Mouse (Mus musculus) liver, adult 2 months (tissue): Measurements from ENCODE around the gene Kdelr3.

Experiments
- CTCF ChIP-seq: fragments of 200-500 bp; IDR thresholded peaks from 2 replicates; pipeline ENCODE4 v1.5.1; 2011; ENCODE audit warnings: low read depth, low read length, control low read depth
- POLR2A ChIP-seq: fragments of 200-500 bp; IDR thresholded peaks from 2 replicates; pipeline ENCODE4 v1.6.1; 2011; ENCODE audit warnings: low read length, control low read depth; ENCODE audit not compliant: insufficient read depth; ENCODE audit errors: extremely low read depth

DNA sequence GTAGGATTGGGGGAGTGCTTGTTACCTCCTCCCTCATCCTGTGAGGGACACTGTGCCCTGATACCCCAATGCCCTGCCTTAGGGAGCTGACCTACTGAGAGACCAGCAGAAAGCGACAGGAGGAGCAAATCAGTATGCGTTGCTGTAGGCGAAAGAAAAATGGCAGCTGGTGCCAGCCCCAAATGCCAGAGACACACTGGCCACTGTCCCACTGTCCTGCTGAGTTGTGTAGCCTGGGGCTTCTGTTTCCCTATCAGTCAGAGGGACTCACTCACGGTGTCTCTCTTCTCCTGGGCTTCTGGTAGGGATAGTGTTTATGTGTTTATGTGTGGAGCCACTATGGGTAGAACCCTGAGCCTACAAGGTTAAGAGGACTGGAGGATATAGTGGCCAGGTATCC is 1.5 kb downstream of the Kdelr3 start:
- TF ChIP-seq POLR2A: no peak
- no peak for TF ChIP-seq CTCF
